Mouse (Mus musculus) embryonic facial prominence, embryonic 15.5 days (tissue): ENCODE data around the gene Cux1. TPM values are rescaled to one million over a fixed set of nuclear protein-coding genes. Genes with fewer than 3 reads are reported as not detected.

ENCODE experiments used
- ATAC-seq: fragments of 200-750 bp; cut with Nextera tagmentation; 2 replicates; pipeline ENCODE4 v1.8.0; 2017; ENCODE audit warnings: low read depth, moderate TSS enrichment; ENCODE audit not compliant: insufficient number of reproducible peaks, low FRiP score, low TSS enrichment
- H3K27ac ChIP-seq: fragments of 300-500 bp; sonication (generic); replicated peaks from 2 replicates; pipeline ENCODE4 v1.5.1; 2015; ENCODE audit warnings: mild to moderate bottlenecking, inconsistent platforms
- H3K27me3 ChIP-seq: fragments of 300-500 bp; sonication (generic); 2 replicates; pipeline ENCODE4 v1.6.1; 2015; ENCODE audit warnings: inconsistent platforms
- H3K36me3 ChIP-seq: fragments of 300-500 bp; sonication (generic); 2 replicates; pipeline ENCODE4 v1.6.1; 2015; ENCODE audit warnings: mild to moderate bottlenecking, inconsistent platforms
- H3K4me1 ChIP-seq: fragments of 300-500 bp; sonication (generic); 2 replicates; pipeline ENCODE4 v1.6.1; 2015; ENCODE audit warnings: inconsistent platforms
- H3K4me2 ChIP-seq: fragments of 300-500 bp; sonication (generic); replicated peaks from 2 replicates; pipeline ENCODE4 v1.6.1; 2015; ENCODE audit warnings: mild to moderate bottlenecking, inconsistent platforms
- H3K4me3 ChIP-seq: fragments of 300-500 bp; sonication (generic); replicated peaks from 2 replicates; pipeline ENCODE4 v1.5.1; 2015; ENCODE audit warnings: mild to moderate bottlenecking, inconsistent platforms
- H3K9ac ChIP-seq: fragments of 300-500 bp; sonication (generic); 2 replicates; pipeline ENCODE4 v1.6.1; 2015; ENCODE audit warnings: inconsistent platforms
- H3K9me3 ChIP-seq: fragments of 300-500 bp; sonication (generic); replicated peaks from 2 replicates; pipeline ENCODE4 v1.6.1; 2016; ENCODE audit warnings: inconsistent platforms
- WGBS: fragments of 180-500 bp; shearing (Covaris S2); methylation state at CpG from one replicate; pipeline ENCODE4 v1.1.7; 2015; 5-methylcytosine and 5-hydroxymethylcytosine counted together
- polyA plus RNA-seq: library from polyadenylated mRNA; unstranded; fragments of >200 nt; fragmentation: Nextera tagmentation; extraction: Ambion mirVana; gene quantifications from 2 replicates; pipeline ENCODE4 v1.2.1, GENCODE M21; 2015

Gene Cux1
- polyA plus RNA-seq, 1 experiment from 2014 or later = 78.0 TPM

GRCm38 (mm10) chr5:136334780-136335179 lies 232.5 kb downstream of the Cux1 start:
- H3K4me1 ChIP-seq = no peaks in the 10 kb centered on the region
- no peak overlapping the region for H3K4me2 ChIP-seq
- H3K27ac ChIP-seq = no peak overlapping the region
- H3K9me3 ChIP-seq = no peaks in the 10 kb centered on the region
- no peak for ATAC-seq
- H3K4me3 ChIP-seq = no peak overlapping the region
- no peaks in the 10 kb centered on the region for H3K27me3 ChIP-seq
- WGBS = 84% methylated on average over 4 of the region's 4 CpGs
- H3K9ac ChIP-seq = no peak overlapping the region
- H3K36me3 ChIP-seq = peaks cover 25% of the 10 kb centered on the region

GRCm38 (mm10) chr5:136334051-136334450 lies 233.2 kb downstream of the Cux1 start:
- H3K27ac ChIP-seq = no peak overlapping the region
- 78% methylated on average over 1 of the region's 1 CpGs for WGBS
- ATAC-seq = no peak
- no peaks in the 10 kb centered on the region for H3K27me3 ChIP-seq
- peaks cover 22% of the 10 kb centered on the region for H3K36me3 ChIP-seq
- no peak overlapping the region for H3K9ac ChIP-seq
- no peak overlapping the region for H3K4me2 ChIP-seq
- no peaks in the 10 kb centered on the region for H3K4me1 ChIP-seq
- no peak overlapping the region for H3K4me3 ChIP-seq
- H3K9me3 ChIP-seq = no peaks in the 10 kb centered on the region

- no peak overlapping the region for H3K4me2 ChIP-seq
- H3K4me3 ChIP-seq = no peak overlapping the region
- H3K9me3 ChIP-seq = no peaks in the 10 kb centered on the region
- no peaks in the 10 kb centered on the region for H3K4me1 ChIP-seq
- H3K9ac ChIP-seq = no peak overlapping the region
- no peak overlapping the region for H3K27ac ChIP-seq
- ATAC-seq = no peak
- no peaks in the 10 kb centered on the region for H3K27me3 ChIP-seq
- 72% methylated on average over 11 of the region's 11 CpGs for WGBS
- peaks cover 30% of the 10 kb centered on the region for H3K36me3 ChIP-seq
Observed at GRCm38 (mm10) chr5:136332786-136333462, 234.4 kb downstream of the Cux1 start.

- ATAC-seq = no peak
- Histone ChIP-seq H3K4me2 (no peak overlapping the region), H3K36me3 (peaks cover 47% of the 10 kb centered on the region), H3K27ac (no peak overlapping the region), H3K9me3 (no peaks in the 10 kb centered on the region), H3K27me3 (no peaks in the 10 kb centered on the region), H3K4me3 (no peak overlapping the region), H3K4me1 (no peaks in the 10 kb centered on the region), H3K9ac (no peak overlapping the region)
- 91% methylated on average over 2 of the region's 2 CpGs for WGBS
Observed at GRCm38 (mm10) chr5:136327736-136328135, 239.6 kb downstream of the Cux1 start.

- Histone ChIP-seq H3K4me2 (no peak overlapping the region), H3K27ac (no peak overlapping the region), H3K27me3 (no peaks in the 10 kb centered on the region), H3K4me3 (no peak overlapping the region), H3K9ac (no peak overlapping the region), H3K4me1 (no peaks in the 10 kb centered on the region), H3K36me3 (peaks cover 49% of the 10 kb centered on the region), H3K9me3 (no peaks in the 10 kb centered on the region)
- no peak for ATAC-seq
- WGBS = 85% methylated on average over 13 of the region's 13 CpGs
Observed at GRCm38 (mm10) chr5:136326626-136327025, 240.7 kb downstream of the Cux1 start.

- no peaks in the 10 kb centered on the region for H3K9me3 ChIP-seq
- peaks cover 41% of the 10 kb centered on the region for H3K36me3 ChIP-seq
- no peak for ATAC-seq
- H3K9ac ChIP-seq = no peak overlapping the region
- H3K4me1 ChIP-seq = no peaks in the 10 kb centered on the region
- H3K27ac ChIP-seq = no peak overlapping the region
- 59% methylated on average over 4 of the region's 4 CpGs for WGBS
- no peak overlapping the region for H3K4me3 ChIP-seq
- H3K4me2 ChIP-seq = no peak overlapping the region
- no peaks in the 10 kb centered on the region for H3K27me3 ChIP-seq
Observed at GRCm38 (mm10) chr5:136324506-136324905, 242.8 kb downstream of the Cux1 start.

GRCm38 (mm10) chr5:136321378-136321777 lies 245.9 kb downstream of the Cux1 start:
- Histone ChIP-seq H3K27ac (no peak overlapping the region), H3K9me3 (no peaks in the 10 kb centered on the region), H3K4me3 (no peak overlapping the region), H3K4me2 (no peak overlapping the region), H3K27me3 (no peaks in the 10 kb centered on the region), H3K9ac (no peak overlapping the region), H3K36me3 (peaks cover 39% of the 10 kb centered on the region), H3K4me1 (no peaks in the 10 kb centered on the region)
- 73% methylated on average over 6 of the region's 6 CpGs for WGBS
- ATAC-seq = no peak

GRCm38 (mm10) chr5:136312566-136312965 lies 254.7 kb downstream of the Cux1 start:
- WGBS = 92% methylated on average over 14 of the region's 14 CpGs

GRCm38 (mm10) chr5:136312166-136312565 lies 255.1 kb downstream of the Cux1 start:
- Histone ChIP-seq H3K4me3 (no peak overlapping the region), H3K9me3 (no peaks in the 10 kb centered on the region), H3K9ac (no peak overlapping the region), H3K27ac (no peak overlapping the region), H3K4me2 (no peak overlapping the region), H3K4me1 (0 out of 2 replicates have a peak, but pooled peaks cover 4% of the 10 kb centered on the region), H3K27me3 (no peaks in the 10 kb centered on the region), H3K36me3 (peaks cover 48% of the 10 kb centered on the region)
- ATAC-seq = no peak
- WGBS = 50% methylated on average over 4 of the region's 4 CpGs

More at GRCm38 (mm10) chr5:136312566-136312965, 254.7 kb downstream of the Cux1 start:
- Histone ChIP-seq H3K9ac (no peak overlapping the region), H3K4me2 (no peak overlapping the region), H3K4me3 (no peak overlapping the region), H3K9me3 (no peaks in the 10 kb centered on the region), H3K36me3 (peaks cover 44% of the 10 kb centered on the region), H3K27ac (no peak overlapping the region), H3K4me1 (0 out of 2 replicates have a peak, but pooled peaks cover 4% of the 10 kb centered on the region), H3K27me3 (no peaks in the 10 kb centered on the region)
- ATAC-seq = no peak

- H3K27me3 ChIP-seq = no peaks in the 10 kb centered on the region
- H3K4me3 ChIP-seq = no peak overlapping the region
- H3K4me2 ChIP-seq = no peak overlapping the region
- no peak for ATAC-seq
- no peaks in the 10 kb centered on the region for H3K9me3 ChIP-seq
- no peak overlapping the region for H3K9ac ChIP-seq
- H3K4me1 ChIP-seq = no peaks in the 10 kb centered on the region
- peaks cover 53% of the 10 kb centered on the region for H3K36me3 ChIP-seq
- 67% methylated on average over 5 of the region's 5 CpGs for WGBS
- no peak overlapping the region for H3K27ac ChIP-seq
Observed at GRCm38 (mm10) chr5:136306254-136306653, 261.0 kb downstream of the Cux1 start.

GRCm38 (mm10) chr5:136303409-136303983 lies 263.8 kb downstream of the Cux1 start:
- H3K4me1 ChIP-seq = no peaks in the 10 kb centered on the region
- ATAC-seq = 0 out of 2 replicates have a peak, but pooled peaks have one; percentile 46
- peak overlapping the region; percentile 69 for H3K27ac ChIP-seq
- no peak overlapping the region for H3K9ac ChIP-seq
- WGBS = 64% methylated on average over 19 of the region's 19 CpGs
- peaks cover 65% of the 10 kb centered on the region for H3K36me3 ChIP-seq
- H3K4me2 ChIP-seq = no peak overlapping the region
- no peaks in the 10 kb centered on the region for H3K9me3 ChIP-seq
- H3K4me3 ChIP-seq = no peak overlapping the region
- no peaks in the 10 kb centered on the region for H3K27me3 ChIP-seq

- Histone ChIP-seq H3K27ac (no peak overlapping the region), H3K4me3 (no peak overlapping the region), H3K27me3 (no peaks in the 10 kb centered on the region), H3K9me3 (no peaks in the 10 kb centered on the region), H3K4me2 (no peak overlapping the region), H3K9ac (no peak overlapping the region), H3K4me1 (no peaks in the 10 kb centered on the region), H3K36me3 (peaks cover 54% of the 10 kb centered on the region)
- WGBS = 82% methylated on average over 6 of the region's 6 CpGs
- ATAC-seq = peak; percentile 66
Observed at GRCm38 (mm10) chr5:136300880-136301279, 266.4 kb downstream of the Cux1 start.
